Mouse (Mus musculus) olfactory bulb, adult 2 months (tissue): ENCODE data around the gene Zcchc9. TPM values are rescaled to one million over a fixed set of nuclear protein-coding genes. Genes with fewer than 3 reads are reported as not detected.
A peak's percentile ranks its signal among the peaks of the same experiment; 100 is the strongest.

Source experiments
- H3K27ac ChIP-seq: fragments of 200-500 bp; 2 replicates; pipeline ENCODE4 v1.5.1; 2012; ENCODE audit warnings: low read depth, low read length; ENCODE audit not compliant: insufficient read depth
- H3K4me1 ChIP-seq: fragments of 200-500 bp; 2 replicates; pipeline ENCODE4 v1.6.1; 2012; ENCODE audit warnings: low read length; ENCODE audit not compliant: control insufficient read depth, insufficient read depth
- H3K4me3 ChIP-seq: fragments of 200-500 bp; 2 replicates; pipeline ENCODE4 v1.5.1; 2012; ENCODE audit warnings: mild to moderate bottlenecking, low read depth, low read length, moderate library complexity; ENCODE audit not compliant: insufficient read depth
- CTCF ChIP-seq: fragments of 200-500 bp; IDR thresholded peaks from 2 replicates; pipeline ENCODE4 v1.5.1; 2012; ENCODE audit warnings: low read depth, mild to moderate bottlenecking, low read length, moderate library complexity; ENCODE audit not compliant: insufficient read depth
- POLR2A ChIP-seq: fragments of 200-500 bp; IDR thresholded peaks from 2 replicates; pipeline ENCODE4 v1.6.1; 2012; ENCODE audit warnings: mild to moderate bottlenecking, low read depth, low read length, moderate library complexity; ENCODE audit not compliant: insufficient read depth
- WGBS: fragments of 180-500 bp; shearing (Covaris S2); methylation state at CpG from one replicate; pipeline ENCODE4 v1.1.7; 2018; 5-methylcytosine and 5-hydroxymethylcytosine counted together
- polyA plus RNA-seq: library from polyadenylated mRNA; stranded (reverse); fragments of >200 nt; gene quantifications from 2 replicates; pipeline ENCODE4 v1.2.4, GENCODE M21; 2012; ENCODE audit warnings: low replicate concordance; ENCODE audit not compliant: missing spikeins, insufficient read depth, insufficient read length

The Zcchc9 gene
- polyA plus RNA-seq, result not detected in 2 replicates

DNA sequence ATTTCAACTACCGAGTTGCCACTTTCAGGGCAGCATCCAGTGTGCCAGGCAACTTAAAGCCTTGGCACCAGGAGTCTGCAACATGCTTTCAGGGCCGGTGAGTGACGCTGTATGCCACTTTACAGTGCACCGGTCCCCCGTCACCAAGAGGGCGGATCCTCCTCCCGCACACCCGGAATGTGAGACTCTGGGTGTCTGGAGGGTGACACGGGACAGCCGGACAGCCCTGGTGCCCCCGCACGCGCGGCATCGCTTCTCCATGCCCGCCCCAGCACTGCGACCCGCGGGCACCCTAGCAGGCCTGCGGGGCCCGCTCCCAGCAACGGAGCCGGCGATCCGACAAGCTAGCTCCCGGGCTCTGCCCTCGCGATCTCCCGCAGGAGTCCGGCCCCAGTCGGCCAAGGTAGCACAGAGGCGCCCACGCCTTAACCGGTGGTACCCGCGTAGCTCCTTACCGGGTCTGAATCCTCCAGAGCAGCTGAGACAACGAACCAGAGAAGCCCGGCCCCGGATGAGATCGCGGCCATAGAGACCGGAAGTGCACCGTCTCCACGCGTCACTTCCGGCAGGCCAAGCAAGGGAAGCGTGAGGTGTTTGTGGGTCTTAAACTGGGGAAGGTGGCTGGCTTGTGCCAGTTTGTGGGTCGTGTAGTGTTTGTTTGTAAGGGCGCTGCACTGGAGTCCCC, at the start of gene Zcchc9:
TSS of gene Zcchc9 (minus strand) at position 551 of the 685 bp plus-strand sequence.
- no peak; the same call in 1 of the 2 replicates for TF ChIP-seq CTCF
- peak; percentile 34; the same call in 1 of the 2 replicates for TF ChIP-seq POLR2A
- under 1% methylated on average over 50 of the region's 50 CpGs for WGBS
- H3K4me3 ChIP-seq, result peak within 1 kb of the TSS; percentile 88

DNA sequence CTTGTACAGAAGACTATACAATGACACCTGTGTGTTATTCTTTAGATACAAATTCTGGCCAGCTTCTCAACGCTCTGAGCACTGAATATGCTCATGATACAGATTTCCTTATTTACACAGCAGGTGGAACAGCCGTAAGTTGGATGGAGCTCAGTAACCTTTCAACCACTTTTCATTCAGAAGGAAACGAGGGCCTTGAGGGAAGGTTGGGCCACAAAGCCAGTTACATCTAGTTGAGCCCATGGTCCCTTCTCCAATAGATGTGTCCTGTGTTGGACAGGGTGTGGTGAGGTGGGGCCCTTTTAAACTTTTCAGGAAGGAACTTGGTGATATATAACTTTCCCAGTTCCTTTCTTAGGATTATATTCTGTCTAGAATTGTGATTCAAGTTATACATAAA, 46.9 kb upstream of the Zcchc9 start:
- Histone ChIP-seq H3K27ac (no peak overlapping the region), H3K4me3 (no peak overlapping the region), H3K4me1 (no peaks in the 10 kb centered on the region)
- WGBS, result 76% methylated on average over 3 of the region's 3 CpGs
- TF ChIP-seq POLR2A (no peak), CTCF (no peak)

More for the DNA sequence above, at the start of gene Zcchc9:
- peak within 1 kb of the TSS; percentile 76 for H3K27ac ChIP-seq
- peaks cover 2% of the 10 kb centered on the region; the same call in 1 of the 2 replicates for H3K4me1 ChIP-seq

DNA sequence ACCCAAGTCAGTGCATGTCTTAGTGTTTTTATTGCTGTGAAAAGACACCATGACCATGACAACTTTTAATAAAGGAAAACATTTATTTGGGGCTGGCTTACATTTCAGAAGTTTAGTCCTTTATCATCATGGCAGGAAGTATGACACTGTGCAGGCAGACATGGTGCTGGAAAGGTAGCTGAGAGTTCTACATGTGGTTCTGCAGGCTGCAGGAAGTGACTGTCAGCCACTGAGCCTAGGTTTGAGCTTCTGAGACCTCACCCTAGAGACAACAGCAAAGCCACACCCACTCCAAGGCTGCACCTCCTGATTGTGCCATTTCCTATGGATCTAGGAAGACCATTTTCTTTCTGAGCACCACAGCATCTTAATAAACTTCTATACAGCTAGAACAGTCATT, 20.4 kb upstream of the Zcchc9 start:
- TF ChIP-seq POLR2A, result no peak
- TF ChIP-seq CTCF, result no peak

DNA sequence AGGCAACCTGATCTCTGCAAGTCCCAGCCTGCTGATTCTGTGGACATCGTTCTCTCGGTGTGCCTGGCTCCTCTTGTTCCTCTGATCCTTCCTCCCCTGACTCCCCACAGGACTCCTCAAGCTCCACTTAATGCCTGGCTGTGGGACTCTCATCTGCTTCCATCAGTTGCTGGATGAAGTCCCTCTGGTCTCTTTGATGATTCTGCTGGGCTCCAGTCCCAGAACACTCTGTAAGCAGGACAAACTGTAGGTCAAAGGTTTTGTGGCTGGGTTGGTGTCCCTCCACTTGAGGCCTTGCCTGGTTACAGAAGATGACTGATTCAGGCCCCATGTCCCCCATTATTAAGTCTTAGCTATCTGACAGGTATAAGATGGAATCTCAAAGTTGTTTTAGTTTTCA, 18.6 kb upstream of the Zcchc9 start:
- no peaks in the 10 kb centered on the region for H3K4me1 ChIP-seq
- no peak overlapping the region for H3K27ac ChIP-seq
- WGBS, result 91% methylated on average over 2 of the region's 2 CpGs

More for the DNA sequence above, 20.4 kb upstream of the Zcchc9 start:
- H3K4me3 ChIP-seq, result no peak overlapping the region
- no peaks in the 10 kb centered on the region for H3K4me1 ChIP-seq
- H3K27ac ChIP-seq, result no peak overlapping the region

DNA sequence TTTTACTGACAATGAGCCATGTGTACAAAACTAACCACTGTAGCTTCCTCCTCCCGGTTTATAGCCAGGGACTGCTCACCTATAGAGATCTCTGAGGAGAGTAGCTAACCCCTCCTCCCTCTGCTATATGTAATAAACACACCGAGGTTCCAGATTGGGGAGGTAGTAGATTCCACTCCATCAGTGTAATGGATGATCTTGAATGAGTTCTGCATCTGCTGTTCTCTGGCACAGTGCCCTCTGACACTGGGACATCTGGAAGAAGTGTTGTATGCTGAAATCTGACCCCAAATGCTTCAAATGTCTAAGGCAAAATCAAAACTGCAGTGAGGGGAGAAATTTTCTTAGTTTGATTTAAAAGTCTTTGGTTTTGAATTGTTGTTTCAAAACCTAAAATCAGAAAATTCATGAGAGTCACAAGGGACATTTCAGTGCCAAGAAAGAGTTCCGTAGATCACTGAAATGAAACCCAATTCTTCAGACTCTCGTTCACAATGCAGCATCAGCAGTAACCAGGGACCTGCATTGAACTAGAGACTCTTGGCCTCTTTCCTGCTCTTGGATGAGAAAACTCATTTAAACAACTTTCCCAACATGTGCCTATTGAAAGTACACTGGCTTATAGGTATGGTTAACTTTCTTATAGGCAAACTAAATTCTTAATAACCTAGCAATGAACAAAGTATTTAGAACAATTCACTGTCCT, 17.5 kb upstream of the Zcchc9 start:
- WGBS, result 38% methylated on average over 4 of the region's 4 CpGs

More for the DNA sequence above, 18.6 kb upstream of the Zcchc9 start:
- no peak for TF ChIP-seq CTCF
- TF ChIP-seq POLR2A, result no peak
- H3K4me3 ChIP-seq, result no peak overlapping the region

DNA sequence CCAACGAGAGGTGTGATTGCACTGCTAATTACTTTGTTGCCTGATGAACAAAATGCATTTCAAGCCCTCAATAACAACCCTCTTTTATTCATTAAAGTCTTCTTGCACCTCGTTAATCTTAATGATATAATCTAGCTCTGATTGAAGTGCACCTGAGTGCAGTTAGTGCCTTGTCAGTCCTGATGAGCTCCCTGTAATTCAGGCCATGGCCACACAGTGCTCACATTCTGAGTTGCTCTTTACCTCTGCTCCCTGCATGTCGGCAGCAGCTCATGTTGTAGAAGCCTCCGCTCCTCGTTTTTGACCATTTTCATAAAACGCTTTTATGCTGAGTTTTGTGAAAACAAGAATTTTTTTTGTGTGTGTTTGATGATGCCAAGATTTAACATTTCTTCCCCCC, 16.2 kb upstream of the Zcchc9 start:
- 56% methylated on average over 6 of the region's 6 CpGs for WGBS
- H3K4me1 ChIP-seq, result no peaks in the 10 kb centered on the region
- TF ChIP-seq CTCF (no peak), POLR2A (no peak)
- H3K27ac ChIP-seq, result no peak overlapping the region
- H3K4me3 ChIP-seq, result no peak overlapping the region

More for the DNA sequence above, 17.5 kb upstream of the Zcchc9 start:
- Histone ChIP-seq H3K4me1 (no peaks in the 10 kb centered on the region), H3K4me3 (no peak overlapping the region), H3K27ac (no peak overlapping the region)
- TF ChIP-seq CTCF, result no peak
- no peak for TF ChIP-seq POLR2A

DNA sequence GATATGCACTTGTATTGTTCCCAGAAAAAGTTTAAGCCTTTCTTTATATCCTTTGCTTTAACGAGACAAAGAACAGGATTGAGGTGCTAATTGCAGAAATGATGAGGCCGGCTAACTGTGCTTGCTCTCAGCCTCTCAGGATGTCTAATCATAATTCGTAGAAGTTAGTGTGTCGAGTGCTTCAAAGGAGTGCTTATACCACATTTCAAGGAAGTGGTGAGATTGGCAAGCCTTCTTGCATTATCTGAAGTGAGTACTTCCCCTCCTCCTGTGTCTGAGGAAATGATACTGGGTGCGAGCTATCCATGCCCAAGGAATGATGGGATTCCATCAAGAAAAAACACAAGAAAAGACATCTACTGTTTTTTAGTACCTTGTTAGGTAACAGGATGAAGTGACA, 7.2 kb upstream of the Zcchc9 start:
- TF ChIP-seq POLR2A (no peak), CTCF (no peak)
- Histone ChIP-seq H3K4me3 (no peak overlapping the region), H3K4me1 (no peaks in the 10 kb centered on the region), H3K27ac (no peak overlapping the region)
- WGBS, result 83% methylated on average over 5 of the region's 5 CpGs

DNA sequence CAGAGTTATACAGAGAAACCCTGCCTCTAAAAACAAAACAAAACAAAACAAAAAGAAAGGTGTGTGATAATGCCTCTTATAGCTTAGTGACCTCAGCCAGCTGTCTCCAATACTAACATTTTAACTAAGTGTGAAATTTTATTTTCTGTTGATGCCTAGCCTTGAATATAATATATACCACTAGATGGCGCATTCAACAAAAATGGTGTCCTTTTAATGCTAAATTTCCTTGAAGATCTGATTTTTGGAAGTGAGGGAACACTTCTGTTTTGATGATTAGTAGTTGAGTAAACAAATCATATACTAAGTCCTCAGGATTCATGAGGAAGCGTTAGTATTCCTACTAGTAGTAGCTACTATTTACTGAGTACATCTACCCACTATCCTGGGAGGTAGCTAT, 2.0 kb upstream of the Zcchc9 start:
- TF ChIP-seq POLR2A, result no peak
- TF ChIP-seq CTCF, result no peak
- H3K4me3 ChIP-seq, result no peak overlapping the region
- 29% methylated on average over 2 of the region's 2 CpGs for WGBS
- no peak overlapping the region for H3K27ac ChIP-seq
- peaks cover 2% of the 10 kb centered on the region; the same call in 1 of the 2 replicates for H3K4me1 ChIP-seq

DNA sequence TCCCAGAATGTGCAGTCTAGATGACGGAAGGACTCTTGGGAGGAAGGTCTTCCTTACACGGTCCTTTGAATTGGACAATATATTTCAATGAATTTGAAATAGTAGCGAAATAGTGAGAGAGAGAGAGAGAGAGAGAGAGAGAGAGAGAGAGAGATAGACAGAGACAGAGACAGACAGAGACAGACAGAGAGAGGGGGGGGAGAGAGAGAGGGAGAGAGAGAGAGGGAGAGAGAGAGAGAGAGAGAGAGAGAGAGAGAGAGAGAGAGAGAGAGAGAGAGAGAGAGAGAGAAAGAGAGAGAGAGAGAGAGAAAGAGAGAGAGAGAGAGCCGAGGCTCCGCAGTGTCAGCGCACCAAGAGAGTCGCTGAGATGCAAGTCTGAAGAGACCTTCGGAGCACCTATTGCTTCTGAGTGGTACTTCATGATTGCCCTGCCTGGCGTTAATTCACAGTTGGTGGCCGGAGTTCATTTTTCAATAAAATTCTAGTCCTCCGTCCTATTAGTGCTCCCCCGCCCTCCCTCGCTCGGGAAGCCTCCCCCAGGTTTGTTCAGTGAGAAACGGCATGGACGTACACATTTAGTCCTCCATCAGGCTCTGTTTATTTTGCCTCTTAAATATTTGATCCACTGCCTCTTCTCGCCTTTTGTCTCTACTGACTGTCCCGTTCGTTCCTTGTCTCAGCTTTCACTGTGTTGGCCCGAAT, 520 bp upstream of the Zcchc9 start:
- Histone ChIP-seq H3K4me3 (peak overlapping the region; percentile 88), H3K27ac (peak overlapping the region; percentile 61), H3K4me1 (peaks cover 2% of the 10 kb centered on the region; the same call in 1 of the 2 replicates)
- TF ChIP-seq CTCF (no peak), POLR2A (no peak)
- WGBS, result 18% methylated on average over 20 of the region's 20 CpGs
